Mouse (Mus musculus): ENCODE results near the gene Gm7792.
"Not testable (repeated sequence)": the region's sequence is repeated elsewhere in the genome, so short reads cannot be mapped to it uniquely, and the experiment has no call there.

Gm7792 gene

DNA sequence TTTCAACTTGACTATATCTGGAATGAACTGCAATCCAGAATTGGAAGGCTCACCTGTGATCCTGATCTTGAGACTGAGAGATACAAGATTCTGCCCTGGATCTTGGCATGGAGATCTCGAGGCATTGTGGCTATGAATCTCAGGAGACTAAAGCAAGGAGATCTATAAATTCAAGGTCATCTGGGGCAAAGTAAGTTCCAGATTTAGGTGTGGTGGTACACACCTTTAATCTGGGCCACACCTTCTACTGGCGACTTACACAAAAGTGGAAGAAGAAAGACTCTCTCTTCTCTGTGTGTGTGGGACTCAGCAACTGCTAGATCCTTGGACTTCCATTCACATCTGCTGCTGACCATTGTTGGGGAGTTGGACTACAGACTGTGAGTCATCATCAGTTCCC is at the start of gene Gm7792:
Gm7792 (plus strand) TSS at position 301 of the 400 bp plus-strand sequence.
- DNase-seq (ENCODE audit: low spot score) = not testable (repeated sequence)
